Mouse (Mus musculus): ENCODE results near the gene Akt3. TPM values are rescaled to one million over a fixed set of nuclear protein-coding genes. Genes with fewer than 3 reads are reported as not detected.

The Akt3 gene
- polyA plus RNA-seq, 1 experiment: 3.6 TPM

DNA sequence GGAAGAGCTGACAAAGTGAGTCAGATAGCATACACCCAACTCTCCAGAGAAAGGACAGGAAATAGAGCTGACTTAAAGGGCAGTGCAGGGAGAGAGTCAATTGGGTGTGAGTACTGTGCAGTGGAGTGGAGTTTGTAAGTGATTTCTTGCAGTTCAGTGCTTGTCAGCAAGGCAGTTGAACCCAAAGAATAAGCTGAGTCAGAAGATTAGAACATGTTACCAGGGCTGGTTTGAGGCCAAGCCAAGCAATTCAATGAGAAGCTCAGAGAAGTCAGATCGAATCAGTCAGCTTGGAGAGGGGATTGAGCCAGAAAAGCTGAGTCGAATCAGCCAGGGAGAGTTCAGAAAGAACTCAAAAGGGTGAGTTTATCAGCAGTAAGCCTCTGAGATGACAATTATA lies 196.2 kb downstream of the Akt3 start:
- Histone ChIP-seq H3K4me3 (ENCODE audit: insufficient read depth, low read depth, low read length) (no peak overlapping the region), H3K27me3 (replicated peaks; ENCODE audit: control insufficient read depth, insufficient read depth, low read length) (no peaks in the 10 kb centered on the region), H3K36me3 (ENCODE audit: control insufficient read depth, insufficient read depth, low read length) (no peaks in the 10 kb centered on the region), H3K27ac (ENCODE audit: insufficient read depth, low read depth, low read length) (no peak overlapping the region), H3K4me1 (ENCODE audit: control insufficient read depth, insufficient read depth, low read length) (no peaks in the 10 kb centered on the region)
- TF ChIP-seq CTCF (conservative IDR thresholded peaks at IDR 0.05; ENCODE audit: insufficient read depth, insufficient read length, low read depth, low read length): no peak
- TF ChIP-seq POLR2A (IDR thresholded peaks at IDR 0.05; ENCODE audit: low read depth, low read length): no peak
- no peak for DNase-seq
- 91% methylated on average over 2 of the region's 2 CpGs for WGBS

DNA sequence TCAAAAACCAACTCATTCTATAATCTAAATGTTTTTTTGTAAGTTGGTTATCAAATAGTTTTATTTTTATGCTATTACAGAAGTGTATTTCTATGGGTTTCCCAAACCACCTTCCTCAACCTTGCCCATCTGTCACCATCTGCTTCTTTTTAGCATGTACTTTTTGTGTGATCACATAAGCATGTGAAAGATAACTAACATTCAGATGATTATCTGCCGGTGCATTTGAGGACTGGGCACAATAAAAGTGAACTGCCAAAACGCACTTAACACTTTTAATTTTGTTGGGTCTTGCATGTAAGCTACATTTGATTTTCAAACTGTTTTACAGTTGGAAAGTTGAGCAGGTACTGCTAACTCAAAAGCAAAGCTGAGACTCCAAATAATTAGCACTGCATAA lies 203.1 kb downstream of the Akt3 start:
- H3K27ac ChIP-seq (ENCODE audit: insufficient read depth, low read depth, low read length): no peak overlapping the region
- H3K36me3 ChIP-seq (ENCODE audit: control insufficient read depth, insufficient read depth, low read length): no peaks in the 10 kb centered on the region
- H3K27me3 ChIP-seq (replicated peaks; ENCODE audit: control insufficient read depth, insufficient read depth, low read length): no peaks in the 10 kb centered on the region
- TF ChIP-seq CTCF (conservative IDR thresholded peaks at IDR 0.05; ENCODE audit: insufficient read depth, insufficient read length, low read depth, low read length) (no peak), POLR2A (IDR thresholded peaks at IDR 0.05; ENCODE audit: low read depth, low read length) (no peak)
- no peak overlapping the region for H3K4me3 ChIP-seq (ENCODE audit: insufficient read depth, low read depth, low read length)
- no peaks in the 10 kb centered on the region for H3K4me1 ChIP-seq (ENCODE audit: control insufficient read depth, insufficient read depth, low read length)
- 86% methylated on average over 2 of the region's 2 CpGs for WGBS
- no peak for DNase-seq

DNA sequence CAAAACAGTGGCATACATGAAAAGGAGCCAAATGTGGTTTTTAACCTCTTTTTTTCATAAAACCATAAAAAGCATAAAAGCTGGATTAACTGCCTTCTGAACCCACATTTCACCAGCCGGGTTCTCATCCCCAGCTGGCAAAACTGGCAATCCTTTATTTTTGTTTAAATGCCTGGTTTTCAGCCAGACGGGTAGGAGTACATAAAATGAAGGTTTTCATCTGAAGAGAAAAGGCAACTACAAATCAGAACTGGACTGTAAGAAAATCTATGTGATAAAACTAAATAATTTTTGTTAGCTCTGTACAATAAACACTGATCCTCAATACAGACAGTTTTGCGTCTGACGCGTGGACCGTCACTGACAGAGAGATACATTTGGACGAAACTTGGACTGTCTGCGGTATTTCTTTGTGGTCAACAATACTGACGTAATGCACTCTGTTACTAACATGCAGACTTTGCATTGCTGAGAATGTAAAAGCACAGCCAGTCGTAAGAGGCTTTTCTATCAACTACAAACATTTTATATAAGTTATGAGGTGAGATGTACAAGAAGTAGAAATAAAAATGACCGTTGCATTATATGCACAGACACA lies 206.5 kb downstream of the Akt3 start:
- DNase-seq: no peak
- WGBS: 87% methylated on average over 11 of the region's 11 CpGs
- Histone ChIP-seq H3K27me3 (replicated peaks; ENCODE audit: control insufficient read depth, insufficient read depth, low read length) (no peaks in the 10 kb centered on the region), H3K36me3 (ENCODE audit: control insufficient read depth, insufficient read depth, low read length) (no peaks in the 10 kb centered on the region), H3K4me1 (ENCODE audit: control insufficient read depth, insufficient read depth, low read length) (no peaks in the 10 kb centered on the region), H3K27ac (ENCODE audit: insufficient read depth, low read depth, low read length) (no peak overlapping the region), H3K4me3 (ENCODE audit: insufficient read depth, low read depth, low read length) (no peak overlapping the region)
- no peak for TF ChIP-seq CTCF (conservative IDR thresholded peaks at IDR 0.05; ENCODE audit: insufficient read depth, insufficient read length, low read depth, low read length)

DNA sequence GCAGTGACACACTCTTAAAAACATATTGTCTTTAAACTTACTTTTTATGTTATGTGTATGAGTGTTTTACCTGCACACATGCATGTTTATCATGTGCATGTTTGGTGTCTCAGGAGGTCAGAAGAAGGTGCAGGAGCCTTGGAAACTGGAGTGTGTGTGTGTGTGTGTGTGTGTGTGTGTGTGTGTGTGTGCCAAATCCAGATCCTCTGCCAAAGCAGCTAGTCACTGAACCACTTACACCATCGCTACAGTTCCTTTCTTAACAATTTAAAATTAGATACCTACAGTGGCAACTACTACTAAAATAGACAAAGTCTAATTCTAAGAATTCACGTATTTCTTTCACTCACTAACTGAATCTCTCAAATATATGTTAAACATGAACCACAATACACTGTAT lies 209.2 kb downstream of the Akt3 start:
- Histone ChIP-seq H3K4me1 (ENCODE audit: control insufficient read depth, insufficient read depth, low read length) (no peaks in the 10 kb centered on the region), H3K27me3 (replicated peaks; ENCODE audit: control insufficient read depth, insufficient read depth, low read length) (no peaks in the 10 kb centered on the region), H3K27ac (ENCODE audit: insufficient read depth, low read depth, low read length) (no peak overlapping the region), H3K4me3 (ENCODE audit: insufficient read depth, low read depth, low read length) (no peak overlapping the region), H3K36me3 (ENCODE audit: control insufficient read depth, insufficient read depth, low read length) (no peaks in the 10 kb centered on the region)
- WGBS: 86% methylated on average over 2 of the region's 2 CpGs
- no peak for DNase-seq
- TF ChIP-seq CTCF (conservative IDR thresholded peaks at IDR 0.05; ENCODE audit: insufficient read depth, insufficient read length, low read depth, low read length) (no peak), POLR2A (IDR thresholded peaks at IDR 0.05; ENCODE audit: low read depth, low read length) (no peak)

DNA sequence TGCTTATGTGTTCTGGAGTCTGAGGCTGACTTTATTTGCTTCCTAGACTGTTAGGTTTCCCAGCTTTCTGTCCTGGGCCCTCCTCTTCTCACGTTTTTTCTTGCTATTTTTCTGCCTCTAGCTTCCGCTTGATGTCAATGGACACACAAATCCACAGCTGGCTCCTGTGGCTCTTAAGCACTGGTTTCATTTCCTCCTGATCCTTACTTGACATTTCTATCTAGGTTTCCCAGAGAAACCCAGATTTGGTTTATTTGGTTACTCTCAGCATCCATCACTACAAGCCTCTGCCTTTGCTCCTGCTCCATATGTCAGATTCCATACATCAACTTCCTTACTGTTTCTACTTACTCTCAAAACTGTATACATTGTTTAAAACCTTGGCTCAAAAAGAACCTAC lies 211.0 kb downstream of the Akt3 start:
- H3K4me3 ChIP-seq (ENCODE audit: insufficient read depth, low read depth, low read length): no peak overlapping the region
- H3K36me3 ChIP-seq (ENCODE audit: control insufficient read depth, insufficient read depth, low read length): no peaks in the 10 kb centered on the region
- no peaks in the 10 kb centered on the region for H3K4me1 ChIP-seq (ENCODE audit: control insufficient read depth, insufficient read depth, low read length)
- TF ChIP-seq POLR2A (IDR thresholded peaks at IDR 0.05; ENCODE audit: low read depth, low read length): no peak
- no peak for TF ChIP-seq CTCF (conservative IDR thresholded peaks at IDR 0.05; ENCODE audit: insufficient read depth, insufficient read length, low read depth, low read length)
- 77% methylated on average over 2 of the region's 2 CpGs for WGBS
- H3K27ac ChIP-seq (ENCODE audit: insufficient read depth, low read depth, low read length): no peak overlapping the region
- H3K27me3 ChIP-seq (replicated peaks; ENCODE audit: control insufficient read depth, insufficient read depth, low read length): no peaks in the 10 kb centered on the region
- DNase-seq: no peak

DNA sequence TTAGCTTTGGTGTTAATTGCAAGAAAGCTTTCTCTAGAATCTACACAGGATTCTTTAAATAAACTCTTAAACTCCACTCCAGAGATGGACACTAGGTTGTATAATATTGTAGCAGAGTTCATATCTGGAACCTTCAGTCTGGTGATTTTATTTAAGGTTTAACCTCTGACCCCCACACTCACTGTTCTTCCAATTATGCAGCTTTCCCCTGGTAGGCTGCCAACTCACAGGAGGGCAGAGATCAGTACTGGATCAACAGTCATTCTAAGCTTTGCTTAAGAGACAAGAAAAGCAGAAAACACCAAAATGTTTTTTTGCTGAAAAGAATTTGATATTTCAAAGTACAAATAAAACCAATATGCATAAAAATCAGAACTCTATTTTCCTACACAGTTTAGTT lies 212.1 kb downstream of the Akt3 start:
- DNase-seq: peak; percentile 94
- no peaks in the 10 kb centered on the region for H3K36me3 ChIP-seq (ENCODE audit: control insufficient read depth, insufficient read depth, low read length)
- no peak overlapping the region for H3K4me3 ChIP-seq (ENCODE audit: insufficient read depth, low read depth, low read length)
- H3K27ac ChIP-seq (ENCODE audit: insufficient read depth, low read depth, low read length): no peak overlapping the region
- no peaks in the 10 kb centered on the region for H3K27me3 ChIP-seq (replicated peaks; ENCODE audit: control insufficient read depth, insufficient read depth, low read length)
- TF ChIP-seq POLR2A (IDR thresholded peaks at IDR 0.05; ENCODE audit: low read depth, low read length) (no peak), CTCF (conservative IDR thresholded peaks at IDR 0.05; ENCODE audit: insufficient read depth, insufficient read length, low read depth, low read length) (no peak)
- H3K4me1 ChIP-seq (ENCODE audit: control insufficient read depth, insufficient read depth, low read length): no peaks in the 10 kb centered on the region

DNA sequence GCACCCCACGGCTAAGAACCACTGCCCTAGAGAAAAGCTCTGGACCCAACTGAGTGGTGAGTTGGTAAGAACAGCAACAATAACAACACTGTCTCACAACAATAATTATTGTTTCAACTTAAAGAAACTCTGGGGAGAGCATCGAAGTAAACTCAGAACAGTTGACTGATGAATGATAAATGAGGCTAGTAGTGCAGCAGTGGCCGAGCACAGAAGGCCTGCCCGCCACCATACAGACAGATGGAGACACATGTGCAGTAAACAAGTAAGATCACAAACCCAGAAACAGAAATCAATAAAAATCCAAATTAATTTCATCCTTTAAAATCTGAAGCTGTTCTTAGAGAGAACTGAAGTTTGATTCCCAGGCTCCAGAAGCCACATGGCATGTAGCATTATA lies 217.9 kb downstream of the Akt3 start:
- Histone ChIP-seq H3K27ac (ENCODE audit: insufficient read depth, low read depth, low read length) (no peak overlapping the region), H3K27me3 (replicated peaks; ENCODE audit: control insufficient read depth, insufficient read depth, low read length) (no peaks in the 10 kb centered on the region), H3K4me3 (ENCODE audit: insufficient read depth, low read depth, low read length) (no peak overlapping the region), H3K36me3 (ENCODE audit: control insufficient read depth, insufficient read depth, low read length) (no peaks in the 10 kb centered on the region), H3K4me1 (ENCODE audit: control insufficient read depth, insufficient read depth, low read length) (no peaks in the 10 kb centered on the region)
- no peak for DNase-seq
- no peak for TF ChIP-seq POLR2A (IDR thresholded peaks at IDR 0.05; ENCODE audit: low read depth, low read length)
- no peak for TF ChIP-seq CTCF (conservative IDR thresholded peaks at IDR 0.05; ENCODE audit: insufficient read depth, insufficient read length, low read depth, low read length)
- 55% methylated on average over 4 of the region's 4 CpGs for WGBS
